Mouse (Mus musculus) testis, adult 2 months (tissue): ENCODE measurements around the gene Sox5. TPM values are rescaled to one million over a fixed set of nuclear protein-coding genes. Genes with fewer than 3 reads are reported as not detected.

Experiments used
- H3K27ac ChIP-seq: fragments of 200-500 bp; 2 replicates; pipeline ENCODE4 v1.5.1; 2012; ENCODE audit warnings: low read depth, low read length; ENCODE audit not compliant: control insufficient read depth, insufficient read depth
- H3K27me3 ChIP-seq: fragments of 200-500 bp; 2 replicates; pipeline ENCODE4 v1.6.1; 2012; ENCODE audit warnings: mild to moderate bottlenecking, low read length, moderate library complexity; ENCODE audit not compliant: control insufficient read depth, insufficient read depth
- H3K36me3 ChIP-seq: fragments of 200-500 bp; 2 replicates; pipeline ENCODE4 v1.6.1; 2012; ENCODE audit warnings: mild to moderate bottlenecking, low read length; ENCODE audit not compliant: control insufficient read depth, insufficient read depth
- H3K4me1 ChIP-seq: fragments of 200-500 bp; 2 replicates; pipeline ENCODE4 v1.6.1; 2012; ENCODE audit warnings: low read length; ENCODE audit not compliant: control insufficient read depth, insufficient read depth
- H3K4me3 ChIP-seq: fragments of 200-500 bp; 2 replicates; pipeline ENCODE4 v1.5.1; 2012; ENCODE audit warnings: low read depth, mild to moderate bottlenecking, low read length, moderate library complexity, mixed read lengths; ENCODE audit not compliant: control insufficient read depth
- CTCF ChIP-seq: fragments of 200-500 bp; IDR thresholded peaks from 2 replicates; pipeline ENCODE4 v1.5.1; 2012; ENCODE audit warnings: low read depth, mild to moderate bottlenecking, inconsistent platforms, low read length, moderate library complexity; ENCODE audit not compliant: control insufficient read depth, insufficient read depth, insufficient replicate concordance
- POLR2A ChIP-seq: fragments of 200-500 bp; IDR thresholded peaks from 2 replicates; pipeline ENCODE4 v1.6.1; 2012; ENCODE audit warnings: low read depth, mild to moderate bottlenecking, inconsistent platforms, low read length, moderate library complexity; ENCODE audit not compliant: control insufficient read depth
- polyA plus RNA-seq: library from polyadenylated mRNA; depleted of rRNA; stranded (reverse); fragments of >200 nt; gene quantifications from 2 replicates; pipeline ENCODE4 v1.2.3, GENCODE M21; 2012

The Sox5 gene
- polyA plus RNA-seq, 1 experiment: 148 TPM

DNA sequence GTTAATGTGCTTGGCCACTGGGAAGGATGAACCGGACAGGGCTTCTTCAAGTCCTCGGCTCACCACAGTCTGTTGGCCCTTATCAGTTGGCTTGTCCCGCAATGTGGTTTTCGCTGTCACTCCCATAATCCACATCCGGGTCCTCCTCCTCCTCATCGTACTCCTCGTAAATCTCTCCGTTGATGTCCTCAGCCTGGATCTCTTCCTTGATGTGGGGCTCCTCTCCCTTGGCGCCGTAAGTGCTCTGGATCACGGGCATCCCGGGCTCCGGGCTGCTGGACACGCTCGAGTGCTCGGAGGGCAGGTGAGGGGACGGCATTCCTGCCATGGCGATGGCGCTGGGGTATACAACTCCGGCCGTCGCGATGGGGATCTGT, 948.6 kb downstream of the Sox5 start:
- Histone ChIP-seq H3K27me3 (no peaks in the 10 kb centered on the region), H3K4me1 (no peaks in the 10 kb centered on the region), H3K4me3 (peak overlapping the region; percentile 10; the same call in 1 of the 2 replicates), H3K36me3 (no peaks in the 10 kb centered on the region), H3K27ac (no peak overlapping the region)
- TF ChIP-seq POLR2A: no peak
- no peak for TF ChIP-seq CTCF

- no peak for TF ChIP-seq POLR2A
- no peak for TF ChIP-seq CTCF
- Histone ChIP-seq H3K27me3 (no peaks in the 10 kb centered on the region), H3K4me1 (no peaks in the 10 kb centered on the region)
Measured at GRCm38 (mm10) chr6:143832483-143833181, 949.1 kb downstream of the Sox5 start.

DNA sequence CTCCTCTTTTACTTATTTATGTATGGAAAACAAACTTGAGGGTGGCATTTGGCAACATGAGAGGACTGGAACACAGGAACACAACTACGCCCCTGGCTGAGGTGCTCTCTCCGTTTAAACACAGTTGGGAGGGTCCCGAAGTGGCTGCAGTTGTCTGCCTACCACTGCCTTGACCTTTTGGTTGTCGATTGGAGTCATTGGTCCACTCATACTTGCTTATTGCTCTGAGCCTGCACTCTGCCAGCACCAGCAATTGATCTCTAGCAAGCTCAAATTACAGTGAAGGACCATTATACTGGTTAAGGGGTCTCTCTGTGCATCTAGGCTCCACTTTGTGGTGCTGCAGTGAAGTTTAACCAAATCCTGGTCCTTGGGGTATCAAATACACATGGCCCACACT, 950.5 kb downstream of the Sox5 start:
- no peaks in the 10 kb centered on the region for H3K36me3 ChIP-seq
- no peaks in the 10 kb centered on the region for H3K27me3 ChIP-seq
- H3K27ac ChIP-seq: no peak overlapping the region
- H3K4me1 ChIP-seq: no peaks in the 10 kb centered on the region
- TF ChIP-seq POLR2A (no peak), CTCF (no peak)
- H3K4me3 ChIP-seq: no peak overlapping the region

More at GRCm38 (mm10) chr6:143832483-143833181, 949.1 kb downstream of the Sox5 start:
- H3K36me3 ChIP-seq: no peaks in the 10 kb centered on the region
- H3K4me3 ChIP-seq: no peak overlapping the region
- no peak overlapping the region for H3K27ac ChIP-seq

DNA sequence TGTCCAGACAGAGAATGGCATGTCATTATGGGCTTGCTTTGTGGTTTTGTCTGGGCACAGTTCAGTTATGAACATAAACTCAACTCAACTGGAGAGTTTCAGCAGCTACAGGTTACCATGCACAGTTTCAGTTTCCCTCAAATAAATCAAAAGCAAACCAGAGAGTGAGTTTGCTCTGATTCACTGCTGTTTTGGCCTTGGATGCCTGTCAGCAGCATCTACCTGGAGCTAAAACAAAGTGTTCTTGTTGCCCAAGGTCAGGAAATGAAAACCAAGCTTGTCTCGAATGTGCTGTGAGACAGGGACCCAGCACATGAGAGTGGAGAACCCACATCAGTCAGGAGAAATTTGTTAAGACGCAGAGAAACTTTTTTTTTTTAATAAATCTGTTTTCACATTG, 951.6 kb downstream of the Sox5 start:
- no peak for TF ChIP-seq CTCF
- no peak for TF ChIP-seq POLR2A

GRCm38 (mm10) chr6:143826786-143827185, 955.0 kb downstream of the Sox5 start:
- TF ChIP-seq CTCF: no peak
- no peak for TF ChIP-seq POLR2A
- H3K4me1 ChIP-seq: no peaks in the 10 kb centered on the region
- no peaks in the 10 kb centered on the region for H3K27me3 ChIP-seq
- no peaks in the 10 kb centered on the region for H3K36me3 ChIP-seq
- H3K27ac ChIP-seq: no peak overlapping the region
- no peak overlapping the region for H3K4me3 ChIP-seq

More for the DNA sequence above, 951.6 kb downstream of the Sox5 start:
- H3K4me3 ChIP-seq: no peak overlapping the region
- no peaks in the 10 kb centered on the region for H3K4me1 ChIP-seq
- no peaks in the 10 kb centered on the region for H3K36me3 ChIP-seq
- H3K27me3 ChIP-seq: no peaks in the 10 kb centered on the region
- H3K27ac ChIP-seq: no peak overlapping the region

DNA sequence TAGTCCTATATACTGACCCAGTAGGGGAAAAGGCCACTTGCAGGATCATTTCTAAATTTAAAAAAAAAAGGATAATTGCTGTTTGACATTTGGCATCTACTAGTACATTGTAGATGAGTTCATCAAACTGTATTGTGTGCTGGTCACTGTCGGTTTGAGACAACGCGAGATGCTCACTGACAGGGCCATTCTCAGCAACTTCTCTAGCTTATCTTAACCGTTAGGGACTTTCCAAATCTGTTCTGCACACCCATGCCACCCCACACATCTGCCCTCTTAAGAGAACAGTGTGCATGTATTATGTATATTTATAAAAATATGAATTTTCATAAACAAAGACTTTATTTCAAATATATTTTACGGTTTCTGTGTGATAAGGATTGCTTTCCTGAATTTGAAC, 955.8 kb downstream of the Sox5 start:
- Histone ChIP-seq H3K36me3 (no peaks in the 10 kb centered on the region), H3K4me1 (no peaks in the 10 kb centered on the region), H3K27ac (no peak overlapping the region), H3K4me3 (no peak overlapping the region), H3K27me3 (no peaks in the 10 kb centered on the region)
- no peak for TF ChIP-seq CTCF
- no peak for TF ChIP-seq POLR2A

DNA sequence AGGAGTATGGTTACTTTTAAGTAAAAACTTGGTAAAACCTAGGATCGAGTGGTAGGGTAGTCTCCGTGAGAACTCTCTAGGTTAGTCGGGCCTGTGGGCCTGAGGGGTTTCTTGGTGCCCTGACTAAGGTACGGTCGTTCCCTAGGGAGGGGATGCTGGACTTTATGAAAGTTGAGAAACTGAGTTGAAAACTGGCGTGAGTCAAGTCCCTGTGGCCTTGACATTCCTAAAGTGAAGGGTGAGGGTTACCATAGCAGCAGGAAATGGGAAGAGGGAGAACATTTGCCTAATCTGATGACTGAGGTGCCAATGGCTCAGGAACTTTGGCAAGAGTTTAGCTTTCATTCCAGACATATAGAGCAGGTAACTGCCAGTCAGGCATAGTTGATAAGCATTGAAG, 956.7 kb downstream of the Sox5 start:
- Histone ChIP-seq H3K4me3 (no peak overlapping the region), H3K4me1 (no peaks in the 10 kb centered on the region), H3K27ac (no peak overlapping the region), H3K27me3 (no peaks in the 10 kb centered on the region), H3K36me3 (no peaks in the 10 kb centered on the region)
- no peak for TF ChIP-seq CTCF
- no peak for TF ChIP-seq POLR2A
